Mouse (Mus musculus): ENCODE measurements around the gene Sox2.

The Sox2 gene

DNA sequence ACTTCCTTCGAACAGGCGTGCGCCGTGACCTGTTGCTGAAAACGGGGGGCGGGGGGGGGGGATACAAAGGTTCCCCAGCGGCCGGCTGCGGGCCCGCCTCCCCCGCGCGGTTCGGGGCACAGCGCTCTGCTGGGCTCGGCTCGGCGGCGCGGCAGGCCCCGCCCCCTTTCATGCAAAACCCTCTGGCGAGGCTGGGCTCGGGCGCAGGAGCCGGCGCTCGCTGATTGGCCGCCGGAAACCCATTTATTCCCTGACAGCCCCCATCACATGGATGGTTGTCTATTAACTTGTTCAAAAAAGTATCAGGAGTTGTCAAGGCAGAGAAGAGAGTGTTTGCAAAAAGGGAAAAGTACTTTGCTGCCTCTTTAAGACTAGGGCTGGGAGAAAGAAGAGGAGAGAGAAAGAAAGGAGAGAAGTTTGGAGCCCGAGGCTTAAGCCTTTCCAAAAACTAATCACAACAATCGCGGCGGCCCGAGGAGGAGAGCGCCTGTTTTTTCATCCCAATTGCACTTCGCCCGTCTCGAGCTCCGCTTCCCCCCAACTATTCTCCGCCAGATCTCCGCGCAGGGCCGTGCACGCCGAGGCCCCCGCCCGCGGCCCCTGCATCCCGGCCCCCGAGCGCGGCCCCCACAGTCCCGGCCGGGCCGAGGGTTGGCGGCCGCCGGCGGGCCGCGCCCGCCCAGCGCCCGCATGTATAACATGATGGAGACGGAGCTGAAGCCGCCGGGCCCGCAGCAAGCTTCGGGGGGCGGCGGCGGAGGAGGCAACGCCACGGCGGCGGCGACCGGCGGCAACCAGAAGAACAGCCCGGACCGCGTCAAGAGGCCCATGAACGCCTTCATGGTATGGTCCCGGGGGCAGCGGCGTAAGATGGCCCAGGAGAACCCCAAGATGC lies at the start of gene Sox2:
TSS of gene Sox2 (plus strand) at position 680 of the 895 bp plus-strand sequence.
- DNase-seq, result peak; percentile 64

DNA sequence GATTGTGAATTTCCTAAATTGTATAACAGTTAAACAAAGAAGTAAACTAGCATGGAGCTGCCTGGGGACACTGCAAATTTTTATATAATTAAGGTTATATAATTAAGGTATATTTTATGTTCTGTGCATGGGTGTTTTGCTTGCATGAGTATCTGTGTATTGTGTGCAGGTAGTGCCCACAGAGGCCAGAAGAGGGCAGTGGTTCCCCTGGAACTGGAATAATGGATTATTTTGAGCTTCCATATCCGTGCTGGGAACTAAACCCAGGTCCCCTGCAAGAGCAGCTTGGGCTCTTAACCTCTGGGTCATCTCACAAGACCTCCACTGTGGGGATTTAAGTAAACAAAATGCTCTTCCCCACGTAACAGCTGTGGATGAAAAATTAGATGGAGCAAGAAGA lies 49.1 kb upstream of the Sox2 start:
- no peak for DNase-seq

DNA sequence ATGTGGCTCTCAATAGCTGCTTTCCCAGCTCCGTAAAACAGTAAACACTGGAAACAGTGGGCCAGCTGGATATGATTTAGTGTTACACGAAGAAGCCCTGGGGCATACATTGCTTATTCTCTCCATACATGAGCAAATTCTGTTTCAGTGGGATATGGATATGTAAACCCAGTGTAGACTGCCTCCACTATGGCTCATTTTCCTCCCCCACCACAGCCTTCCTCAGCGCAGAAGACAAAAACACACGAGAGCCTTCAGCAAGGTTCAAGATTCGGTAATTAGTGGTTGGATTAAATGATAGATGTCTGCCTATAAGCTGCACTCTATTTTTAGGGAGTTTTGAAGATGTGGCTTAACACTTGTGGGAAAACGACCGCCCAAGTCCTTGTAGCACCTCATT lies 36.1 kb upstream of the Sox2 start:
- no peak for DNase-seq

DNA sequence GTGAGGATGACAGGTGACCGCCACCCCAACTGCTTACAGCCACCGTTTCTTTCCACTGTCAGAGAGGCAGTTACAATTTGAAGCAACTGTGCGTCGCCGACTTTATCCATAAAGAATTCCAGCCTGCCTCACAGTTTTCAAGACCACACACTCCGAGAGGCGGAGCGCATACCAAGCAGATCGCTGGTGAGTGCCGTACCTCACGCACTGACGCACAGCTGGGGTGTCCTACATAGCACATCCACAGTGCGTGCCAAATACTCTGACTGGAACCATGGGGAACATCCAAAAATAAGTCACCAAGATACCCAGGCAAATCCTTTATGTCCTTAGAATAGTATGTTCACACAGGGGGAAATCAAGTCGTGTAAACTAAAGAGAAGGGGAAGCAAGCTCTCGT lies 34.7 kb upstream of the Sox2 start:
- no peak for DNase-seq

DNA sequence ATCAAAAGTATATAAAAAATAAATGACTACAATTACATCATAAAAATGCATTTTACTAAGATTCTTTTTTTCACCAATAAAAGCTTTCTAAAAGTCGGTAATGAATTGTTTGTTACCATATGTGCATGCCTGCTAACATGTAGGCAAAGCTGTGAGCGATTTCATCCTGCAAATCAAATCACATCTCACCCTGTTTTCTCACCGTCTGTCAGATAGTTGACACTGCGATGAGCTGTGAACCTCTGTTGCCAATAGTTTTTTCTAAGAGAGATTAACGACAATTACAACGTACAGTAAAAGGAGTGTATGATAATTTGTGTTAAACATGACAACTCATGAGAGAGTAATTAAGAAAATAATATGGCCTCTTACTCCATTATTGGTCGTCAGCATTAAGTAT lies 31.3 kb upstream of the Sox2 start:
- DNase-seq, result no peak

DNA sequence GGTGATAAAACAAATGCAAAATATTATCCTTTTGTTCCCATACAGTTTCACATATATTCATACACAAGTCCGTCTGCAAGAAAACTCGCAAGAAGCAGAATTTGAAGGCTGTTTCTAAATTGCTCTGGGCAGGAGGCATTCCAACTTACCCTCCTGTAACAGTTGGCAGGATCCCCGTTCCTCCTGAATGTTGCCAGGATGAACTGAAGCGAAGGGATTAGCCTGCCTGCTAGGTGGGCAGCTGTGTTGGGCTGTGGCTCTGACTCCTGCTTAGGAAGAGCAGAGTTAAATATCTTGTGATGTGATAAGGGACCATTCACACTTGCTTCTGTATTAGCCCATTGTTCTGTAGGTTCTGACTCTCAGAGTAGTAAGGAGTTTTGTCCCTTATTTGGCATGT lies 30.1 kb upstream of the Sox2 start:
- no peak for DNase-seq

DNA sequence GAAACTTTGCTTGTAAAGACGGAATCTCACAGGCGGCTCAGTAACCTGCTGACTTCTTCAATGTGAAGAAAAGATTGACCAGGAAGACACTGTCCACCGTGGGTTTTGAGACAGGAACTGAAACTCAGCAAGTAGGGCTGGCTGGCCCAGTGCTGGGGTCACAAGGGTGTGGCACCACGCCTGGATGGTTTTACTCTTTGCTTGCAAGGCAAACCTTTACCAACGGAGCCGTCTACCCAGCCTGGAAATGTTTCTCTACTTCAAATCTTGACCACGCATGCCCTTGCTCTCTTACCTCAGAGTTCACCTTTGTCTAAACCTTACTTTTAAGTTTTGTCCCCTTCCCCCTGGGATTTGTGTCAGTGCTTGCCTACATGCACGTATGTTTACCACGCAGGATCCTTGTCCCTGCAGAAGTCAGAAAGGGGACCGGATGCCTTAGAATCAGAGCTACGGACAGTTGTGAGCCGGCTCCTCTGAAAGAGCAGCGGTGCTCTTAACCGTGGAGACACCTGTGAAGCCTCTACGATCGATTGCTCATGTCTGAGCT lies 25.4 kb upstream of the Sox2 start:
- no peak for DNase-seq

DNA sequence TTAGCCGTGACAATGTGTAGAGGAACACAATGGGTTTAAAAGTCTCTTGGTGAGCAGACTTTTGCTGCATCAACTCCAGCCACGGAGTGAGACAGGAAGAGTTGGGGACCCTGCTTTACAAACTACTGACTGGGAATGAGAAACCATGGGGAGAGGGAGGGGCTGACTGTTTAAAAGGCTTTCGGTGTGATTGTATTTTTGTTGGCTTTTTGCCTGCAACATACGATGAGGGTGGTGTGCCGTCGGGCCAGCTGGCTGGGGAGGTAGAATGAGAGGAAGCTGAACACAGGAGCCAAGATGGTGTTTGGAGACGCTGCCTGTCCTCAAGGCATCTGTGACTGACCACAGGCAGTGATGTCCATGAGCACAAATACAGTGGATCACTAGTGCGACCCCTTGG lies 23.7 kb upstream of the Sox2 start:
- DNase-seq, result no peak

DNA sequence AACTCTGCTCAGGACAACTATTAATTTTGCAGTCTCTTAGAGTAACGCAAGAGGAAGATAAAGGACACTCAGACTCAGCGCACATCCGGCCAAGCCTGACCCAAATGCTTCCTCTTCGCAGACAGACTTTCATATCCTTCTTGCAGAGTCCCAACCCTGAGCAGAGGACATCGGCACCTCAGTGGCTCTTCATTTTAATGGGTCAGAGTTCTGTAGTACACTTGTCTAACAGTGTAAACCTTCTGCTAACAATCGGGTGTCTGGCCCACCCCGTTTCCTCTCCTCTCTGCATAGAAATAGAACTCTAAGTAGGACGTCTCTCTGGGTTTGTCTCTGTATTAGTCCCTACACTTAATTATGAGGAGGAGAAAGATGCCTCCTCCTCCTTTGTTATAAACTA lies 20.2 kb upstream of the Sox2 start:
- DNase-seq, result no peak

DNA sequence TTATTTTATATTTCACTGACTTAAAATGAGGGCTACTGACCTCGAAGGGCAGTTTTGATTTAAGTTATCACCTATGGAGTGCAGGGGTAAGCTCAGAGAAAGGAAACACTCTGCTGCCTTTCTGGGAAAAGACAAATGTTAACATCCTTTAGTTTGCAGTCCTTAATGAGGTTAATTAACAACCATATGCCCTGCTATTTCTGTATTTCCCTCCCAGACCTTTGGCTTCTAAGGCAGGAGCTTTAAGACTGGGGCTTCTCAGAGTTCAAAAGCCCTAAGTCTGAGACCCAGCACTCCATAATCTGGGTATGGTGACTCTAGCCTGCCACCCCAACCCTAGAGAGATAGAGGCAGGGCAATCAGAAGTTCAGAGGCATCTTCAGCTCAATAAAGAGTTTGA lies 19.5 kb upstream of the Sox2 start:
- peak; percentile 40 for DNase-seq

DNA sequence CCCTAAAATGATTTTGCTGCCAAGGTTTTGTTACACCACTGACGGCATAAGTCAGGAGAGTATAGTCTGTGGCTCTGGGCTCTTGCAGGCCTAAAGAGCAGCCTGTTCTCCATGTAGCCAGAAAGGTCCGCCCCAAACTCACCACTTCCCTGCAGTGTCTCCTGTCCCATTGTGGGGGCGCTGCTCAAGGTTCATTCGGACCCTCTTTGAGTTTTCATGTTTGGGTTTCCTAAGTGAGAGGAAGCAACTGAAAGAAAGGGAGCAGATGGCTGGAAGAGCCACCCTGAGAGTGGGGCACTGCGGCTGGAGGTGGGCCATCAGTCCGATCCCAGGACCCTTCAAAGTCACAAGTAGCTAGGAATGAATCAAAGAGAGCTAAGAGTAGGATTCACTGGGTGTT lies 13.2 kb upstream of the Sox2 start:
- no peak for DNase-seq

DNA sequence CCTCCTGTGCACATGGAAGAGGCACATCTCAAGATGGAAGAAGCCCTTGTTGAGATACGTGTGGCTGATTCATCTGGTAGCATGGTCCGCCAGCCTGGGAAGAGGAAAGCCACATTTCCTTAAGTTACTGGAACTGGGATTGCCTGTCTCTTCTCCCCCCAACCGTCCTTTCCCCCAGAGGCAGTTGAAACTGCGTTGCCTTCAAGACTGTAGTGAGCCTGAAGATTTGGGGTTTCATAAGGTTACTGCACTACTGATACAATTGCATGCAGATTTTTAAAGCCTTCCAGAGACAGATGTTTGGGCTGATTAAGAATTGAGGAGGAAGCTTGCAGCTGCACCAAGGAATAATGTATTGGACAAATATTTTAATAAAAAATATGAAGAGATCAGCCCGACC lies 12.7 kb upstream of the Sox2 start:
- DNase-seq, result no peak

DNA sequence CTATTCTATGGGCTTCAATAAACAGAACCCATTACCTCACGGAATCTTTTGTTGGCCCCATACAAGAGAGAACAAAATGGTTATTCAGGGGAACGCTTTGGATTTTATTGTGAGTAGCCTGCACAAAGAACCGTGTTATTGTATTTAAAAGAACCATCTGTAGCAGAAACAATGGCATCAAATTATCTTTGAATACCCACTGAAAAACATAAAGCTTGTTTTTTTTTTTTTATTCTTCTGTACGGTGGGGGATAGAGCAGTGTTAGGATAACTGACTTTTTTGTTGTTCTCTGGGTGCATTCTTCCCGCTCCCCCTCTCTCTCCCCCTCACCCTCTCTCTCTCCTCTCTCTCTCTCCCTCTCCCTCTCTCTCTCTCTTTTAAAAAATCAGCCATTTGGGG lies 12.3 kb upstream of the Sox2 start:
- no peak for DNase-seq

DNA sequence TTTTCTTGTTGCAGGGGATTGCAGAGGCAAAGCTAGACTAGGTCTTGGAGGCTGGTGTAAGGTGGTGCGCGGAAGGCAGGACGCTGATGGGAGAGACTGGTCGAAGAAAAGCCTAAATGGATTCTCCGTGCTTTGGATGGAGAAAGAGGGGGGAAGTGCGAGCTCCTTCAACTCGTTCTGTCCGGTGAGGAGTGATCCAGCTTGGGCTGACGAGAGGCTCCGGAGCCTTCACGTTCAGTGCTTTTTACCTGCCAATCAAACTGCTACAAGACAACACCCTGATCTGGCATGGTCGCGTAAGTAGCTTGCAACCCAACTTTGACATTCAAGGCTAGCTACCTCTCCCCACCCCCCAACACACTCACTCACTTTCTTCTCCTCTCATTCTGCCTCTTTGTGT lies 11.9 kb upstream of the Sox2 start:
- DNase-seq, result no peak

DNA sequence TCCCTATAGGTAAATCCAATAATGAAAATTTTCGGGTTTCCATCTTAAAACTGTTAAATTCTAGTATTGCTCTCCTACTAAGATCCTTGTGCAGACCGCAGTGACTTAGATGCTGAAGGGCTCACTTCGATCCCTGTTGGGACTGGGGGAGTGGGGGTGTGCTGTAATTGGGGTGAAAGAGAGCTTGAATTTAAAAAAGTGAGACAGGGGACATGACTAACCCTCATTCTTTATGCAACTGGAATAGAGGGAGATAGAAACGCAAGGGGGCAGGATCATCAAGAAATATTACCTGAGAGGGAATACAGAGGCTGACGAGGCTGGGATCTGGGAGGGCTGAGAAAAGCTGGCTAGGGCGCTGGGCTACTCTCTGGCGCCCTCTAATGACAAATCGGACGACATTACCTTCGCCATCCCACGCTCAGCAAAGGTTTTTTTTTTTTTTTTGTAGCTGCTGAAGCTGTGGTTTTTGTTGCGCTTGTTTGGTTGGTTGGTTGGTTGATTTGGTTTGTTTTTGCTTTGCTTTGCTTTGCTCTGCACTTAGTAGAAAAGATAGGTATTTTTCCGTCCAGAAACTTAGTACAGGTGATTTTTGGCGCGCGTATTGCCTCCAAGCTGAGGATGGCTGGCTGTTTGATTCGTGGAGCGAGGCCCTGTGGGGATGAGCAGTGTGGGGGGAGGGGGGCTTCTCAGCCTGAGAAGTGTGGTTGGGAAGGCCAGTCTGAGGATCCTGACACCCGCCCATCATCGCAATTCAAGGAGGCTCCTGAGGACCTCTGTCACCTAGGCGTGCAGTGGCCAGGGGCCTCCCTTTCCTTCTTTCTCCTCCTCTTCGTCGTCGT lies 11.0 kb upstream of the Sox2 start:
- DNase-seq, result no peak

DNA sequence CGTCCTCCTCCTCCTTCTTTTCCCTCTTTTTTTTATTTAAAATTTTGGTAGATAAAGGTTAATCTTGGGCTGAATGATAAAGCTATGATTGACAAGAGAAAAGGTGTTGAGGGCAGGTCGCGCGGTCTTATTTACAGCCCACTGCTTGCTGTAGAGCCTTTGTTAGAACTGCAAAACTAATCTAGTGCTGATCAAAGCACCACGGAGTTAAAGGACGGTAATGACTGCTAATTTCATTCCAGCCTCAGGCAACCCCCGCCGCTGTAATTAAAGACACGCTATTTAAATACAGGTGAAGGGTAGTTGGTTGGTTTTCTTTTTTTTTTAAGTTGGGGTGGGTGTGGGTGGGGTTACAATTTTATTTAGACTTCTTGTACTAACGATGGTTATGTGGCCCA lies 10.3 kb upstream of the Sox2 start:
- no peak for DNase-seq

DNA sequence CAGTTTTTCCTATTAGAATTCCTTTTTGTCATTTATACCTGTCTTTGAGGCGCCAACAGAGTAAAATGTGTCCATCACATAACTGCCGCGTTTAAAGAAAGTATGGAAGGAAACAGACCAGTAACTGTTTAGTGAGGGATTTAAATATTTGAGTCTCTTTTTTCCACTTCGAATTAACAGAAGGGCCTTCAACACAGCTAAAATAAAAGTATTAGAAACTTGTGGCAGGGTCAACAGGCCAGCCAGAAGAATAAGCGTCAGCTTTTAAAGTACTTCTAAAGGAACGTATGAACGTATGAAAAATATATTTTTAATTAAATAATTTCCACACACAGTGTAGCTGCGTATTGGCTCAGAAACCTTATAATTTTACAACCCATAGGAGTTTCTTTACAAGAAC lies 9.9 kb upstream of the Sox2 start:
- DNase-seq, result no peak

DNA sequence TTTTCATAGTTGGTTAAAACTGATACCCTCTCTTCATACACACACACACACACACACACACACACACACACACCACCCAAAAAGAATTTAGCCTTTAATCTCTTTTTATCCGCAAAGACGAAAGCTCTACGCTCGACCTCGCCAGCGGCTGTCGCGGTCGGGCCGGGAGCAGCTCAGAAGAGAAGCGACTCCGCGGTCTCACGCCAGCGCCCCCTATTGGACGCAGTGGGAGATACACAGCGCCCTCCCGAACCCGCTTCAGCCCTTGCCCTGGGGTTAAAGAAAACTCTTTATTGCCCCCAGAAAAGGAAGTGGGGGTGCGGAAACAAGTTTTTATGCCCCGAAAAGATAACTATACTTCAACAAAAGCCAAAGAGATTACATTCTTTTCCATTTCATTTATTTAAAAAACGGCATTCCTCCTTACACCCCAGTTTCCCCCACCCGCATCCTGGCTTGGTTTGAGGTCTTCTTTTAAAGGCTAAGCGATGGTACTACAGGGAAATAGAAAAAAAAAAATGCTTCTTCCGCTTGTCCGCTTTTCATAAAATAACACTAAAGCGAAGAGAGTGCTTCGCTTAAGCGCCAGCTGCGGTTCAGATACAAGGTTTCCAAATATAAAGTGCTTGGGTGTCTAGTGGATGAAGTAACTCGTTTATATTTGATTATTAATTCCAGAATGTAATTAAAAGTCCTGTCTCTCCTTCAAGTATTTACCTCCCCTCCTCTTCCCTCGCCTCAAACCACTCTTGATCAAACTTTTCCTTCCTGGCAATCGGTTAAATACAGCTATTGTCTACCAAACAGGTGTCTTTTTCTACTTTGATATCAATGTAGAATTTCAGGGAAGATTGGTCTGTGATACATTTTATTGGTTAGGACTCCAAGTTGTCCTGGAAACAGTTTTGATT lies 9.3 kb upstream of the Sox2 start:
- no peak for DNase-seq

DNA sequence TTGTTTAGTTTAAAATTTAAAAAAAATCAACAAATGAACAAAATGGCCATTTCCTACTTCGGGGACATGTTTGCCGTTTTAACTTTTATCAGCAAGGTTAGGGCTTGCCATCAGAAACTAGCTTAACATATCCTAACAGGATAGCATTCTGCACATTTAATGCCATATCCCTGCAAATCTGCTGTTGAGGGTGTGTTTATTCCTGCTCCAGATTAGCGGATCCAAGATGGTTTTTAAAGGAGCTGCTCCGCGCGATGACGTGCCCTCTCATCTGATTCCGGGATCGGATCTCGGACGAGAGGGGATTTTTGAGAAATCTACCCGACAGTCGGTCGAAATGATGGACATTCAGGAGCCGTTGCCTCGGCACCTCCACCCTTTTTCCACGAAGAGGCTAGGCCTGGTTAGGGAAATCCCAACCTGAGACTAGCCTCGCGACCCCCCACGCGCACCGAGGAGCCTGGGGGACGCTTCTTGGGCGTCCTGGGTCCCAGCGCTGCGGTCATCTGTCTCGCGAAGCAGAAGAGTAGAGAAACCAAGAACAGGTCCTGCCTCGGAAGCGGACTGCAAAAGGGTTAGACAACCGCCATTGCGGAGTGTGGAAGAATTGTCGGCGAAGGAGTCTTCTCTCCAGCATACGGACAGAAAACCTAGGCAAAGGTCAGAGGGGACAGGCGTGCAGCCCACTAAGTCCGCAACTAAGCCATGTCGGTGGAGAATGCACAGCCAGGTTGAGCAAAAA lies 8.3 kb upstream of the Sox2 start:
- DNase-seq, result no peak

DNA sequence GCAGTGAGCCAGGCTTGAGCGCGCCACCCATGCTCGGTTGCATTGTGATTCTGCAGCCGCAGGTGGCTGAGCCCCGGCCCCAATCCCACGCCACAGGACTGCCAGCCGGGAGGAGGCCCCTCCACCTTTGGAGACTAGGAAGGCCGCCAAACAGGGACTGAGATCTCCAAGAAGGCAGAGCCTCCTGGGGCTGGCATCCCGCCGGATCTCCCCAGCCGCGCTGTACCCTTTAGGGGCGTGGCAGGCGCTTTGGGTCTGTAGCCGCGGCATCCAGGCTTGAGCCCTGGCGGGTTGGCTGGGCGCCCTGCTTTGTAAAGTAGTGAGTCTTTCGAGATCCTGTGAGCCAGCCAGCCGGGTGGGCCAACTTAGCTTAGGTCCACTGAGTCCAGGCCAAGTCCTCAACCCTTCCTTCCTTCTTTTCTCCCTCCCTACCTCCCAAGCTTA lies 7.7 kb upstream of the Sox2 start:
- DNase-seq, result peak; percentile 50

DNA sequence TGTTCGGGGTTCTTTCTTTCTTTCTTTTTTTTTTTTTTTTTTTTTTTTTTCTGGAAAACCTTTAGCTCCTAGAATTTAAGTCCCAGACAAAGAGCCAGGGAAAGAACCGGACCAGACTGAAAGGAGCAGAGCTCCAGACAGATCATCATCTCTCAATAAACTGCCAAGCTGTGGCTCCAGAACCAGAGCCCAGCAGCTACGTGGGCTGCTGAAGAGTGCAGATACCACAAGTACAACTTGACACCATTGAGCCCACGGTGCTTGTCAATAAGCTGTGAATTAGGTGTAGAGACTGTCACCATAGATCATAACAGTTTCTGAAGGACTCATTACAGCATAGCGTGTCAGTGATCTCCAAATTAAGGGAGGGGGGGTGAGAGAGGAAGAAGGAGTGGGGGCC lies 7.1 kb upstream of the Sox2 start:
- DNase-seq, result no peak

DNA sequence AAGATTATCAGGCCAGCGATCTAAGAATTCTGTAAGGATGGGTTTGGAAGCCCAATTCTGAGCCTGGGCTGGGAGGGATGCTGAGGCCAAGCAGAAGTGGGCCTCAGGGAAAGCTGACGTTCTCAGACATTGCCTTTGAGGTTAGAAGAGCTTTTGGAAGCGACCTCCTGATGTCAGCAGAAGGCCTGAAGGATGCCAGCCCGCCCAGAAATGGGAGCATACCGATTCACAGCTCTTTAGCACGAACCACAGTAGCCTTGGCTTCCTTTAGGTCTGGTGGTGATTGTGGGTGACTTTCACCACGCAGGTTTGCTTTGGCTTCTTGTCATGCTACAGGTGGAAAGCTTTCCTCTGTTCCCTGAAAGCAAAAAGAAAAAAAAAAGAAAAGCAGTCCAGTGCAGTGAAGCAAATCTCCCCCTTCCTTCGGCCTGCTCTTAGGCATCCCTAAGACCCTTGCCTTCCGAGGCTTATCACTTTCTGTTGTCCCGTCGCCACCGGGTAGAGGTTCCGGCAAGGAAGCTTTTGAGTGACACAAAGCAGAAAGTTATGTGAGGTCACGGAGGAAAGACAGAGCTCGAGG lies 6.6 kb upstream of the Sox2 start:
- no peak for DNase-seq
